Mouse (Mus musculus) right cerebral cortex, postnatal 10 days (tissue): ENCODE measurements around the gene Olfr119.
"Not testable (repeated sequence)": the region's sequence is repeated elsewhere in the genome, so short reads cannot be mapped to it uniquely, and the experiment has no call there.

Experiments
- DNase-seq, 2 experiments: peaks; one replicate each; pipeline ENCODE4 v3.0.0; 2021; ENCODE audit warnings: low spot score in 2 of 2

Gene Olfr119

GRCm38 (mm10) chr17:37696264-37696663 lies at the start of gene Olfr119:
Gene Olfr119, plus strand, starts transcription at chr17:37696564.
- not testable (repeated sequence) for DNase-seq

GRCm38 (mm10) chr17:37663682-37664081 lies 32.7 kb upstream of the Olfr119 start, which contains the start of gene Olfr117:
Gene Olfr117, minus strand, starts transcription at chr17:37663782.
- no peak for DNase-seq

- DNase-seq, result no peak
Measured at GRCm38 (mm10) chr17:37666688-37667087, 29.7 kb upstream of the Olfr119 start, which contains the start of gene Olfr118. Gene Olfr118, plus strand, starts transcription at chr17:37666988.

GRCm38 (mm10) chr17:37721508-37721907 lies 25.1 kb downstream of the Olfr119 start, which contains the start of gene Olfr120:
Gene Olfr120, plus strand, starts transcription at chr17:37721808.
- no peak for DNase-seq

GRCm38 (mm10) chr17:37738070-37738469 lies 41.7 kb downstream of the Olfr119 start:
- DNase-seq, result no peak
